Comparison of ENCODE assay signal across 8 mouse cellular contexts in the genomic region with DNA sequence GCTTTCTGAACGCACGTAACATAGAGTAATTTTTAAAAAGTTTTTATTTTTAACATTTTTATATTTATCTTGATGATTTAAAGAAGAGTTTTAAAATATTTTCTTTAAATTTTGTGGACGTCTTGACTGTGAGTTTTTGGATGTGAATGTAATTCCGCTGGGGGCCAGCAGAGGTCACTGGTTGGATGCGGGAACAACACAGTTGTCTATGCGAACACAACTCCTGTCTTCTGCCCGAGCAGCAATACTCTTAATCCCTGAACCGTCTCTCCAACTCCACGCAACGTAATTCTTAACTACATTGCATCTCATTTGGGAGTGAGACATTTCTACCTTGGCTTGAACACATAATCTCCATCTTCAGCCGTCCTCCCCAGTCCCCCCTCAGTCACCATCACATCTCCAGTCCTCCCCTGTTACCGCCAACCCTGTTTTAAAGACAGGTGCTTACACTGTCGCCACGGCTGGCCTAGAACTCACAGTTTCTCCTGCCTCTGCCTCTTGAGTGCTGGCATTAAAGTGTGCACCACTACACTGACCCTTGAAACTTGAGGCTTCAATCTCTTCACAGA. TPM values are rescaled to one million over a fixed set of nuclear protein-coding genes. Genes with fewer than 3 reads are reported as not detected.
DNase-seq lines count a peak whose midpoint lies in the region; ATAC-seq and TF ChIP-seq lines count a peak whose summit lies in the region.

No protein-coding gene starts in this region.

- 0 out of 2 replicates have a peak, but pooled peaks have one; percentile 56 for ATAC-seq in embryonic facial prominence, embryonic 13.5 days (ENCODE audit: insufficient number of reproducible peaks, insufficient read depth, low FRiP score, low TSS enrichment, low read depth)
- ATAC-seq in heart, embryonic 13.5 days (ENCODE audit: extremely low read depth, insufficient number of reproducible peaks, low FRiP score, low TSS enrichment): no peak
- no peak for ATAC-seq in kidney, postnatal 0 days (replicated peaks; ENCODE audit: low FRiP score, low read depth)
- ATAC-seq in liver, embryonic 11.5 days (replicated peaks; ENCODE audit: low FRiP score): 0 out of 2 replicates have a peak, but pooled peaks have one; percentile 26
- ATAC-seq in stomach, postnatal 0 days (ENCODE audit: low FRiP score, low TSS enrichment): peak; percentile 28; the same call in 1 of the 2 replicates

- TF ChIP-seq CTCF in kidney, postnatal 0 days (IDR thresholded peaks at IDR 0.05; ENCODE audit: low read depth): peak; percentile 88
- peak; percentile 90 for TF ChIP-seq CTCF in stomach, postnatal 0 days (IDR thresholded peaks at IDR 0.05; ENCODE audit: low read depth)

- WGBS in embryonic facial prominence, embryonic 13.5 days: 8% methylated on average over 14 of the region's 14 CpGs
- 10% methylated on average over 14 of the region's 14 CpGs for WGBS in heart, embryonic 13.5 days
- WGBS in kidney, postnatal 0 days: 8% methylated on average over 14 of the region's 14 CpGs
- 13% methylated on average over 14 of the region's 14 CpGs for WGBS in liver, embryonic 11.5 days
- 8% methylated on average over 14 of the region's 14 CpGs for WGBS in stomach, postnatal 0 days

- TF ChIP-seq EP300 in stomach, postnatal 0 days (optimal IDR thresholded peaks at IDR 0.05): no peak

- peak overlapping the region; percentile 19; the same call in 1 of the 2 replicates for H3K4me3 ChIP-seq in embryonic facial prominence, embryonic 13.5 days
- H3K4me3 ChIP-seq in heart, embryonic 13.5 days: 0 out of 2 replicates have a peak overlapping the region, but pooled peaks have one; percentile 15
- H3K4me3 ChIP-seq in kidney, postnatal 0 days (replicated peaks; ENCODE audit: low read depth, low read length): no peak overlapping the region
- H3K4me3 ChIP-seq in liver, embryonic 11.5 days (ENCODE audit: low read depth, low read length): 0 out of 2 replicates have a peak overlapping the region, but pooled peaks have one; percentile 7
- H3K4me3 ChIP-seq in stomach, postnatal 0 days (ENCODE audit: low read depth, low read length): no peak overlapping the region

- peaks cover 8% of the 10 kb centered on the region; the same call in 1 of the 2 replicates for H3K4me1 ChIP-seq in embryonic facial prominence, embryonic 13.5 days
- peaks cover 40% of the 10 kb centered on the region for H3K4me1 ChIP-seq in heart, embryonic 13.5 days
- H3K4me1 ChIP-seq in kidney, postnatal 0 days (replicated peaks; ENCODE audit: insufficient read depth, low read length): peaks cover 5% of the 10 kb centered on the region; the same call in 1 of the 2 replicates
- H3K4me1 ChIP-seq in liver, embryonic 11.5 days (replicated peaks; ENCODE audit: control insufficient read depth, insufficient read depth, low read length): no peaks in the 10 kb centered on the region
- H3K4me1 ChIP-seq in stomach, postnatal 0 days (replicated peaks; ENCODE audit: control insufficient read depth, insufficient read depth): no peaks in the 10 kb centered on the region; the same call in none of the 2 replicates

- peak; percentile 74 for DNase-seq in CD4-positive helper T cell, adult 2 months (ENCODE audit: low read depth, low spot score)
- peak; percentile 81 for DNase-seq in adrenal gland, postnatal 25 days
- DNase-seq in kidney, postnatal 0 days (ENCODE audit: low spot score): peak; percentile 86
- peak; percentile 73 for DNase-seq in liver, embryonic 11.5 days (ENCODE audit: low spot score)
- DNase-seq in naive thymus-derived CD4-positive, alpha-beta T cell, adult 2 months (ENCODE audit: low read depth): peak; percentile 88
- peak; percentile 81 for DNase-seq in stomach, postnatal 0 days (ENCODE audit: low spot score)

- H3K36me3 ChIP-seq in embryonic facial prominence, embryonic 13.5 days: no peaks in the 10 kb centered on the region
- no peaks in the 10 kb centered on the region for H3K36me3 ChIP-seq in heart, embryonic 13.5 days
- H3K36me3 ChIP-seq in kidney, postnatal 0 days (ENCODE audit: insufficient read depth, low read length): no peaks in the 10 kb centered on the region
- no peaks in the 10 kb centered on the region for H3K36me3 ChIP-seq in liver, embryonic 11.5 days (ENCODE audit: control insufficient read depth, insufficient read depth, low read length)
- H3K36me3 ChIP-seq in stomach, postnatal 0 days (ENCODE audit: control insufficient read depth, insufficient read depth, low read length): no peaks in the 10 kb centered on the region

- no peak overlapping the region for H3K27ac ChIP-seq in embryonic facial prominence, embryonic 13.5 days
- H3K27ac ChIP-seq in heart, embryonic 13.5 days (replicated peaks): no peak overlapping the region
- H3K27ac ChIP-seq in kidney, postnatal 0 days: no peak overlapping the region
- no peak overlapping the region for H3K27ac ChIP-seq in liver, embryonic 11.5 days (ENCODE audit: low read depth, low read length)
- no peak overlapping the region for H3K27ac ChIP-seq in stomach, postnatal 0 days (replicated peaks)

- no peaks in the 10 kb centered on the region for H3K9me3 ChIP-seq in embryonic facial prominence, embryonic 13.5 days
- no peaks in the 10 kb centered on the region for H3K9me3 ChIP-seq in heart, embryonic 13.5 days
- no peaks in the 10 kb centered on the region for H3K9me3 ChIP-seq in kidney, postnatal 0 days (replicated peaks; ENCODE audit: low read length)
- no peaks in the 10 kb centered on the region for H3K9me3 ChIP-seq in liver, embryonic 11.5 days (ENCODE audit: control insufficient read depth, low read length)
- no peaks in the 10 kb centered on the region for H3K9me3 ChIP-seq in stomach, postnatal 0 days (ENCODE audit: control insufficient read depth, low read length)

- peak overlapping the region; percentile 51 for H3K4me2 ChIP-seq in embryonic facial prominence, embryonic 13.5 days
- peak overlapping the region; percentile 58 for H3K4me2 ChIP-seq in heart, embryonic 13.5 days
- no peak overlapping the region for H3K4me2 ChIP-seq in kidney, postnatal 0 days (ENCODE audit: low read length)
- peak overlapping the region; percentile 43 for H3K4me2 ChIP-seq in liver, embryonic 11.5 days
- H3K4me2 ChIP-seq in stomach, postnatal 0 days (replicated peaks; ENCODE audit: low read depth): no peak overlapping the region

- H3K9ac ChIP-seq in embryonic facial prominence, embryonic 13.5 days: peak overlapping the region; percentile 40; the same call in 1 of the 2 replicates
- H3K9ac ChIP-seq in heart, embryonic 13.5 days: no peak overlapping the region; the same call in 1 of the 2 replicates
- H3K9ac ChIP-seq in kidney, postnatal 0 days (ENCODE audit: low read depth, low read length): no peak overlapping the region
- no peak overlapping the region for H3K9ac ChIP-seq in liver, embryonic 11.5 days (ENCODE audit: low read depth, low read length)
- no peak overlapping the region for H3K9ac ChIP-seq in stomach, postnatal 0 days (ENCODE audit: low read length)

- H3K27me3 ChIP-seq in embryonic facial prominence, embryonic 13.5 days: peaks cover 6% of the 10 kb centered on the region
- peaks cover 9% of the 10 kb centered on the region; the same call in 1 of the 2 replicates for H3K27me3 ChIP-seq in heart, embryonic 13.5 days (replicated peaks)
- no peaks in the 10 kb centered on the region; the same call in 1 of the 2 replicates for H3K27me3 ChIP-seq in kidney, postnatal 0 days (ENCODE audit: insufficient read depth, low read length)
- H3K27me3 ChIP-seq in liver, embryonic 11.5 days (replicated peaks; ENCODE audit: control insufficient read depth, insufficient read depth, low read length): 0 out of 2 replicates have a peak, but pooled peaks cover 2% of the 10 kb centered on the region
- no peaks in the 10 kb centered on the region for H3K27me3 ChIP-seq in stomach, postnatal 0 days (ENCODE audit: control insufficient read depth, insufficient read depth, low read length)

RNA-seq across cellular contexts. Expression of a gene that starts 10.3 kb away (rescaled TPM):
- total RNA-seq in adrenal gland, postnatal 25 days (2021): 421 and 586 TPM in 2 replicates
- 113 and 137 TPM in 2 replicates for polyA plus RNA-seq in embryonic facial prominence, embryonic 13.5 days (2015; fragmentation: Nextera tagmentation; extraction: Ambion mirVana)
- polyA plus RNA-seq in heart, embryonic 13.5 days (2015; fragmentation: Nextera tagmentation; extraction: Ambion mirVana): 156 and 165 TPM in 2 replicates
- 241 and 254 TPM in 2 replicates for polyA plus RNA-seq in kidney, postnatal 0 days (2015; fragmentation: Nextera tagmentation; extraction: Ambion mirVana)
- 41.1 and 44.0 TPM in 2 replicates for polyA plus RNA-seq in liver, embryonic 11.5 days (2014; fragmentation: Nextera tagmentation; extraction: Ambion mirVana)
- 273 and 276 TPM in 2 replicates for polyA plus RNA-seq in stomach, postnatal 0 days (2015; fragmentation: Nextera tagmentation; extraction: Ambion mirVana)

RNA-seq across cellular contexts. Expression of a gene that starts 22.5 kb away (rescaled TPM):
- total RNA-seq in adrenal gland, postnatal 25 days (2021): not detected in 2 replicates
- polyA plus RNA-seq in embryonic facial prominence, embryonic 13.5 days (2015; fragmentation: Nextera tagmentation; extraction: Ambion mirVana): 1.5 and 1.9 TPM in 2 replicates
- polyA plus RNA-seq in heart, embryonic 13.5 days (2015; fragmentation: Nextera tagmentation; extraction: Ambion mirVana): 7.4 and 7.5 TPM in 2 replicates
- 0.07 and 0.10 TPM in 2 replicates for polyA plus RNA-seq in kidney, postnatal 0 days (2015; fragmentation: Nextera tagmentation; extraction: Ambion mirVana)
- polyA plus RNA-seq in liver, embryonic 11.5 days (2014; fragmentation: Nextera tagmentation; extraction: Ambion mirVana): 0.19 and 0.32 TPM in 2 replicates
- polyA plus RNA-seq in stomach, postnatal 0 days (2015; fragmentation: Nextera tagmentation; extraction: Ambion mirVana): 0.10 and 0.28 TPM in 2 replicates

RNA-seq across cellular contexts. Expression of a gene that starts 29.3 kb away (rescaled TPM):
- not detected in 2 replicates for total RNA-seq in adrenal gland, postnatal 25 days (2021)
- 1.3 and 1.5 TPM in 2 replicates for polyA plus RNA-seq in embryonic facial prominence, embryonic 13.5 days (2015; fragmentation: Nextera tagmentation; extraction: Ambion mirVana)
- 1.6 and 1.7 TPM in 2 replicates for polyA plus RNA-seq in heart, embryonic 13.5 days (2015; fragmentation: Nextera tagmentation; extraction: Ambion mirVana)
- not detected in 2 replicates for polyA plus RNA-seq in kidney, postnatal 0 days (2015; fragmentation: Nextera tagmentation; extraction: Ambion mirVana)
- polyA plus RNA-seq in liver, embryonic 11.5 days (2014; fragmentation: Nextera tagmentation; extraction: Ambion mirVana): 0.49 and 1.0 TPM in 2 replicates
- polyA plus RNA-seq in stomach, postnatal 0 days (2015; fragmentation: Nextera tagmentation; extraction: Ambion mirVana): 0.18 and 0.46 TPM in 2 replicates

RNA-seq across cellular contexts. Expression of a gene that starts 46.5 kb away (rescaled TPM):
- total RNA-seq in adrenal gland, postnatal 25 days (2021): 37.7 and 44.9 TPM in 2 replicates
- 53.7 and 56.7 TPM in 2 replicates for polyA plus RNA-seq in embryonic facial prominence, embryonic 13.5 days (2015; fragmentation: Nextera tagmentation; extraction: Ambion mirVana)
- 33.5 and 36.1 TPM in 2 replicates for polyA plus RNA-seq in heart, embryonic 13.5 days (2015; fragmentation: Nextera tagmentation; extraction: Ambion mirVana)
- 26.0 and 28.2 TPM in 2 replicates for polyA plus RNA-seq in kidney, postnatal 0 days (2015; fragmentation: Nextera tagmentation; extraction: Ambion mirVana)
- 18.6 and 21.5 TPM in 2 replicates for polyA plus RNA-seq in liver, embryonic 11.5 days (2014; fragmentation: Nextera tagmentation; extraction: Ambion mirVana)
- polyA plus RNA-seq in stomach, postnatal 0 days (2015; fragmentation: Nextera tagmentation; extraction: Ambion mirVana): 16.1 and 20.1 TPM in 2 replicates

RNA-seq across cellular contexts. Expression of a gene that starts 49.0 kb away (rescaled TPM):
- total RNA-seq in adrenal gland, postnatal 25 days (2021): 0.71 and 0.97 TPM in 2 replicates
- 3.1 and 3.2 TPM in 2 replicates for polyA plus RNA-seq in embryonic facial prominence, embryonic 13.5 days (2015; fragmentation: Nextera tagmentation; extraction: Ambion mirVana)
- polyA plus RNA-seq in heart, embryonic 13.5 days (2015; fragmentation: Nextera tagmentation; extraction: Ambion mirVana): 6.5 and 8.1 TPM in 2 replicates
- polyA plus RNA-seq in kidney, postnatal 0 days (2015; fragmentation: Nextera tagmentation; extraction: Ambion mirVana): 1.2 and 1.3 TPM in 2 replicates
- 0.71 and 1.1 TPM in 2 replicates for polyA plus RNA-seq in liver, embryonic 11.5 days (2014; fragmentation: Nextera tagmentation; extraction: Ambion mirVana)
- polyA plus RNA-seq in stomach, postnatal 0 days (2015; fragmentation: Nextera tagmentation; extraction: Ambion mirVana): 1.3 TPM in 2 replicates

Comparison
In these comparisons a context has a peak if more than half of its experiments do, and no peak if none do; other contexts are left out.
1. ATAC-seq: peak in embryonic facial prominence, embryonic 13.5 days (single experiment), liver, embryonic 11.5 days (single experiment) and stomach, postnatal 0 days (single experiment); none in heart, embryonic 13.5 days (single experiment) and kidney, postnatal 0 days (single experiment).
2. H3K4me2 ChIP-seq: peak in embryonic facial prominence, embryonic 13.5 days (single experiment), heart, embryonic 13.5 days (single experiment) and liver, embryonic 11.5 days (single experiment); none in kidney, postnatal 0 days (single experiment) and stomach, postnatal 0 days (single experiment).
3. H3K4me3 ChIP-seq: peak in embryonic facial prominence, embryonic 13.5 days (single experiment), heart, embryonic 13.5 days (single experiment) and liver, embryonic 11.5 days (single experiment); none in kidney, postnatal 0 days (single experiment) and stomach, postnatal 0 days (single experiment).
4. Peak in every context shown above with its lines, with median percentiles within 50 percentile points of each other: DNase-seq.